Mouse (Mus musculus): ENCODE data around the gene Crabp2. TPM values are rescaled to one million over a fixed set of nuclear protein-coding genes. Genes with fewer than 3 reads are reported as not detected.

Gene Crabp2
- polyA plus RNA-seq, 1 experiment from 2014 or later: 686 TPM

GRCm38 (mm10) chr3:87999243-87999895, 50.9 kb downstream of the Crabp2 start:
- Histone ChIP-seq H3K36me3 (replicated peaks) (no peaks in the 10 kb centered on the region), H3K4me1 (peaks cover 48% of the 10 kb centered on the region)

GRCm38 (mm10) chr3:88000181-88000580, 51.7 kb downstream of the Crabp2 start, which contains the start of gene Bcan:
Gene Bcan, minus strand, starts transcription at chr3:88000230.
- peaks cover 48% of the 10 kb centered on the region for H3K4me1 ChIP-seq
- 0% methylated on average over 39 of the region's 39 CpGs for WGBS
- DNase-seq (ENCODE audit: low spot score): peak; percentile 57
- peak within 1 kb of the TSS; percentile 58 for H3K4me3 ChIP-seq
- peaks cover 100% of the 10 kb centered on the region for H3K27me3 ChIP-seq (replicated peaks; ENCODE audit: low read depth, poor library complexity, severe bottlenecking)
- no peak within 1 kb of the TSS for H3K27ac ChIP-seq (replicated peaks)
- no peaks in the 10 kb centered on the region for H3K36me3 ChIP-seq (replicated peaks)
- peaks cover 2% of the 10 kb centered on the region; the same call in 1 of the 2 replicates for H3K9me3 ChIP-seq

More at GRCm38 (mm10) chr3:87999243-87999895, 50.9 kb downstream of the Crabp2 start:
- H3K4me3 ChIP-seq: peak overlapping the region; percentile 58
- DNase-seq (ENCODE audit: low spot score): peak; percentile 35
- no peak overlapping the region for H3K27ac ChIP-seq (replicated peaks)
- peaks cover 2% of the 10 kb centered on the region; the same call in 1 of the 2 replicates for H3K9me3 ChIP-seq
- under 1% methylated on average over 38 of the region's 38 CpGs for WGBS
- peaks cover 100% of the 10 kb centered on the region for H3K27me3 ChIP-seq (replicated peaks; ENCODE audit: low read depth, poor library complexity, severe bottlenecking)

- DNase-seq (ENCODE audit: low spot score): no peak
- H3K27me3 ChIP-seq (replicated peaks; ENCODE audit: low read depth, poor library complexity, severe bottlenecking): peaks cover 98% of the 10 kb centered on the region
- H3K4me1 ChIP-seq: peaks cover 41% of the 10 kb centered on the region
- no peaks in the 10 kb centered on the region for H3K36me3 ChIP-seq (replicated peaks)
- 11% methylated on average over 11 of the region's 11 CpGs for WGBS
- H3K27ac ChIP-seq (replicated peaks): no peak overlapping the region
- peaks cover 4% of the 10 kb centered on the region; the same call in 1 of the 2 replicates for H3K9me3 ChIP-seq
- peak overlapping the region; percentile 58 for H3K4me3 ChIP-seq
Observed at GRCm38 (mm10) chr3:88000816-88001595, 52.5 kb downstream of the Crabp2 start.

- WGBS: 6% methylated on average over 17 of the region's 17 CpGs
- Histone ChIP-seq H3K36me3 (replicated peaks) (no peaks in the 10 kb centered on the region), H3K27me3 (replicated peaks; ENCODE audit: low read depth, poor library complexity, severe bottlenecking) (peaks cover 84% of the 10 kb centered on the region), H3K4me3 (peak overlapping the region; percentile 0; the same call in 1 of the 2 replicates), H3K4me1 (peaks cover 26% of the 10 kb centered on the region), H3K9me3 (peaks cover 7% of the 10 kb centered on the region; the same call in 1 of the 2 replicates), H3K27ac (replicated peaks) (no peak overlapping the region)
- DNase-seq (ENCODE audit: low spot score): no peak
Observed at GRCm38 (mm10) chr3:88002291-88002976, 54.0 kb downstream of the Crabp2 start.

Other genes starting within 250 kb of the Crabp2 start
- 0.28 and 0.41 TPM in 2 replicates for gene Lrrc71, start 200.0 kb upstream of the Crabp2 start, polyA plus RNA-seq (2016; fragmentation: Nextera tagmentation; extraction: Ambion mirVana)
- gene Ntrk1, start 153.5 kb upstream of the Crabp2 start, polyA plus RNA-seq (2016; fragmentation: Nextera tagmentation; extraction: Ambion mirVana): 10.7 and 11.0 TPM in 2 replicates
- gene Insrr, start 151.7 kb upstream of the Crabp2 start, polyA plus RNA-seq (2016; fragmentation: Nextera tagmentation; extraction: Ambion mirVana): 0.49 and 0.54 TPM in 2 replicates
- gene Pear1, start 124.4 kb upstream of the Crabp2 start, polyA plus RNA-seq (2016; fragmentation: Nextera tagmentation; extraction: Ambion mirVana): 12.2 and 13.4 TPM in 2 replicates
- not detected in 2 replicates for gene Sh2d2a, start 101.9 kb upstream of the Crabp2 start, polyA plus RNA-seq (2016; fragmentation: Nextera tagmentation; extraction: Ambion mirVana)
- 19.7 and 20.6 TPM in 2 replicates for gene Prcc, start 63.1 kb upstream of the Crabp2 start, polyA plus RNA-seq (2016; fragmentation: Nextera tagmentation; extraction: Ambion mirVana)
- gene Hdgf, start 42.3 kb upstream of the Crabp2 start, polyA plus RNA-seq (2016; fragmentation: Nextera tagmentation; extraction: Ambion mirVana): 269 and 278 TPM in 2 replicates
- gene Mrpl24, start 29.2 kb upstream of the Crabp2 start, polyA plus RNA-seq (2016; fragmentation: Nextera tagmentation; extraction: Ambion mirVana): 78.4 and 79.3 TPM in 2 replicates
- gene Isg20l2, start 18.4 kb upstream of the Crabp2 start, polyA plus RNA-seq (2016; fragmentation: Nextera tagmentation; extraction: Ambion mirVana): 78.0 and 81.3 TPM in 2 replicates
- gene Rrnad1, start 17.9 kb upstream of the Crabp2 start, polyA plus RNA-seq (2016; fragmentation: Nextera tagmentation; extraction: Ambion mirVana): 20.6 and 21.5 TPM in 2 replicates
- 35.3 and 46.2 TPM in 2 replicates for gene Nes, start 22.4 kb downstream of the Crabp2 start, polyA plus RNA-seq (2016; fragmentation: Nextera tagmentation; extraction: Ambion mirVana)
- 0.32 and 0.41 TPM in 2 replicates for gene Bcan, start 51.6 kb downstream of the Crabp2 start, polyA plus RNA-seq (2016; fragmentation: Nextera tagmentation; extraction: Ambion mirVana)
- gene Hapln2, start 78.9 kb downstream of the Crabp2 start, polyA plus RNA-seq (2016; fragmentation: Nextera tagmentation; extraction: Ambion mirVana): not detected in 2 replicates
- 52.2 and 52.4 TPM in 2 replicates for gene Gpatch4, start 94.4 kb downstream of the Crabp2 start, polyA plus RNA-seq (2016; fragmentation: Nextera tagmentation; extraction: Ambion mirVana)
- 126 and 145 TPM in 2 replicates for gene Naxe, start 109.8 kb downstream of the Crabp2 start, polyA plus RNA-seq (2016; fragmentation: Nextera tagmentation; extraction: Ambion mirVana)
- gene Ttc24, start 129.6 kb downstream of the Crabp2 start, polyA plus RNA-seq (2016; fragmentation: Nextera tagmentation; extraction: Ambion mirVana): 0.09 and 0.24 TPM in 2 replicates
- 27.3 and 28.2 TPM in 2 replicates for gene Iqgap3, start 133.3 kb downstream of the Crabp2 start, polyA plus RNA-seq (2016; fragmentation: Nextera tagmentation; extraction: Ambion mirVana)
- gene Mef2d, start 193.7 kb downstream of the Crabp2 start, polyA plus RNA-seq (2016; fragmentation: Nextera tagmentation; extraction: Ambion mirVana): 11.1 and 12.1 TPM in 2 replicates

Data from embryonic facial prominence, embryonic 10.5 days (tissue).